Mouse (Mus musculus): ENCODE measurements around the gene Cul5. TPM values are rescaled to one million over a fixed set of nuclear protein-coding genes. Genes with fewer than 3 reads are reported as not detected.
A peak's percentile ranks its signal among the peaks of the same experiment; 100 is the strongest.

Gene Cul5
- 62.7 and 67.6 TPM in 2 replicates for total RNA-seq (2017)

DNA sequence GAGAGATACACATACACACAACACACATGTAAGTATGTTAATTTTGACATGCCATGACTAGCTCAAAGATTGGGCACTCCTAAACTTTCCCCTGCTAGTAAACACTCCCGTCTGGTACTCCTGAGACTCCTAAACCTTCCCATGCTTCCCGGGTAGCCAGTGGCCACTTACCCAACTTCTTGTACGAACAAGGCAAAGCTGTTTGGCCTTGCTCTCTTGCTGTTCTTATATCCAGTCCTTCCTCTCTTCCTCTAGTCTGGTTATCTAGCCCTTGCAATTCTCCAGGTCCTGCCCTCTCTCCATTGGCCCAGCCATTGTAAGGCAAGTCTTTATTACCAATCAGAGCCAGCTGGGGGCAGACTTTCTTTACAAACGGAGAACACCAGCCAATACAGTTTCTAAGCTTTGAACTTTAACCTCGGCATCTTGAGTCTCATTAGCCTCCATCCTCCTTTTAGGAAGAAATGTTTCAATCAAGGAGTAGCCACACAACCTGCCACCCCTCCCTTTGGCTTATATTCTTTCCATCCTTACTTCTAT, at the start of gene Cul5:
TSS of gene Cul5 (minus strand) at position 335 of the 540 bp plus-strand sequence.
- ATAC-seq (replicated peaks; ENCODE audit: low read depth, poor library complexity, severe bottlenecking): peak; percentile 71

DNA sequence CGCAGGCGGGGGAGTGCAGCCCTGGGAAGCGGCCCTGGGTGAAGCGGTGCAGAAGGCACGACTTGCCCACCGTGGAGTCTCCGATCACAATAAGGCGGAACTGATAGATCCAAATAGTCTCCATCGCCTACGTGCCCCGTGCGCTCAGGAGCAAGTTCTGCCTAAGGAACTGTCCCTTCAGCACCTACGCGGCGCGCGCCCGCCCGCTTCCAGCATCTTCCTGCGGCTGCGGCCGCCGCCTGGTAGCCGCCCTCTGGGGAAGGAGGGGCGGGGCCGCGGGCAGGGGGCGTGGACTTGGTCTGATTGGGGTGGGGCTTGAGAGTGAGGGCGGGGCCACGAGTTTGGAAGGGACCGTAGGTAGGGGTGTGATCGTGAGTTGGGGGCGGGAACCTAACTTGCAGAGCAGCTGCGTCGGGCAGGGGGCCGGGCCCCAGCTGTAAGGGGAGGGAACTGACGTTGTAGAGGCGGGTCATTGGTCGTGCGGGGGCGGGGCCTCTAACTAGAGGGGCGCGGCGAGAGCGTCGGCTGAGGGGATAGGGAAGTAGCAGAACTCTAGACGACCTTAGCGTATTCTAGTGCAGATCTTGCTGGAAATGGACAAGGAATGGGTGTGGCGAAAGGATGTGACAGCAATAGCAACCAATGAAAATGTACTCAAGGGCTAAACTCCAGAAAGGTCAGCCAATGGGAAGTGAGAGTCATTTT, 36.3 kb upstream of the Cul5 start, which contains the start of gene Rab39:
TSS of gene Rab39 (minus strand) at position 241 of the 705 bp plus-strand sequence.
- peak; percentile 94 for ATAC-seq (replicated peaks; ENCODE audit: low read depth, poor library complexity, severe bottlenecking)

DNA sequence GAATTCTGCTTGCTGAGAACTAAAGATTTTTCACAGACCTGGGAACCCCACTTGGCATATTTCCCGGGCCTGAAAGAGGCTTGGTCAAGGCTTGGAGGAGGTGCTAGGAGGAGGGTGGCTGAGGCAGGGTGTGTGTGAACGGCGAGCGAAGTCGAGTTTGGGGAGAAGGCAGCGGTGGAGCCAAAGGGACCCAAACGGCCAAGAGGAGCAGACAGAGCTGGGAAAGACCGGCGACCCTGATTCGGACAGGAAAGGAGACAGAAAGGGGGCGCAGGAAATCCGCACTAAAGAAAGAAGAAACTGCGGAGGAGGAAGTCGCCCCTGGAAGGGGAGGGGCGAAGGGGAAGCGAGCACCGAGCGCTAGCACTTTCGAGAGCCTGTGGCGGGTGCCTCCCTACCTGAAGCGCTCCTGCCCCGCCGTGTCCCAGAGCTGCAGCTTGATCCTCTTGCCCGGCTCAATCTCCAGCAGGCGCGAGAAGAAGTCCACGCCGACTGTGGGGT, 35.7 kb upstream of the Cul5 start:
- peak; percentile 19 for ATAC-seq (replicated peaks; ENCODE audit: low read depth, poor library complexity, severe bottlenecking)

DNA sequence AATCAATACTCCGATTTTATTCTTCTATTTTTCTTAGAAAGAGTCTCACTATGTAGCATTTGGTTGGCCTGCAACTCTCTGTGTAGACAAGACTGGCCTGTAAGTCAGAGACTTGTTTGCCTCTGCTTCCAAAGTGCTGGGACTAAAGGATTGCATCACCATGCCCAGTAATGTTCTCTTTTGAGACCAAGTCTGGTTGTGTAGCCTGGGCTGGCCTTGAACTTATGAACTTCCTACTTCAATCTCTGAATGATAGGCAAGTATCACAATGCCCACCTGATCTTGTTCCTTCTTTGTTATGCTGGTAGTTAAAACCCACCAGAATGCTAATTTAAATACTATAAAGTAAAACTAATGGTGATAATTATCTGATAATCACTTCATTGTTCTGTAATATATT, 33.2 kb upstream of the Cul5 start:
- ATAC-seq (replicated peaks; ENCODE audit: low read depth, poor library complexity, severe bottlenecking): no peak

DNA sequence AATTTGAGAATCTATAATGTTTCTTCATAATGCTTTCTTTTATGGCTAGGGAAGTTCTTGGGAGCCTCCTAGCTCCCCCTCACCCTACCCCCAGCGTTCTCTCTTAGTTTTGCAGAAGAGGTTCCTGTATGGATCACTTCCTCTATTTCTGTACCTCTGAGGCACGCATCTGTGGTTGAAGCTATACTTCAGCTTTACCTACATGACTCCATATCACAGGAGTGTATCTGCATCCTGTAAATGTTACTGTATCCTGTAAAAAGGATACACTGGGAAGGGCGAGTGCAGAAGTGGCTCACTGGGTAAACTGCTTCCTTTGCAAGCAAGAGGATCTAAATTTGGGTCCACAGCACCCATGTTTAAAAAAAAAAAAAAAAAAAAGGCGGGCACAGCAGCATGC, 30.7 kb upstream of the Cul5 start:
- peak; percentile 84 for ATAC-seq (replicated peaks; ENCODE audit: low read depth, poor library complexity, severe bottlenecking)

DNA sequence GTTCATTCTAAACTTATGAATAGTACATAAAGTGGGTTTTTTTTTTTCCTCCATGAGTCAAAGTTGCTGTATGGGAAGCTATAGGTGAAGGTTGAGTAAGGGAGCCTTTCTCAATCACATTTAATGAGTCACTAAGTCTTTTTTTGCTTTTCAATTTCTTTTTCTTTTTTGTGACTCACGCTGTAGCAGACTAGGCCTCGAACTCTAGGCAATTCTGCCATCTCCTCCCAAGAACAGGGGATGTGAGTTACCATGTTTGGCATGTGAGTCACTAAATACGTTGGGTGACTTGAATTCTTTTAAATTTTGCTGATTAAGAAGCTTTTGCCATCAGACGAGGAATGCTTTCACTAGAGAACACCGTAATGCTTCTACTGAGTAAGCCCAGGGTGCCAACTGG, 26.0 kb upstream of the Cul5 start:
- ATAC-seq (replicated peaks; ENCODE audit: low read depth, poor library complexity, severe bottlenecking): no peak

DNA sequence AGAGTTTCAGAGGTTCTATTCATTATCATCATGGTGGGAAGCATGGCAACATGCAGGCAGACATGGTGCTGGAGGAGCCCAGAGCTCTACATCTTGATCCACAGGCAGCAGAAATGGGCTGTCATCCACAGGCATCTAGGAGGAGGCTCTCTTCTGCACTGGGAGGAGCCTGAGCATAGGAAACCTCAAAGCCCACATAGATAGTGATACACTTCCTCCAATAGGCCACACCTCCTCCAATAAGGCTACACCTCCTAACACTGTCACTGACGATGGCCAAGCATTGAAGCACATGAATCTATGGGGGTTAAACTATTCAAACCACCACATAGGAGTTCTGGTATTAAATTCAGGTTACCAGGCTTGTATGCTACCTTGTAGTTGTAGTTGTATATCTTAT, 23.9 kb upstream of the Cul5 start:
- ATAC-seq (replicated peaks; ENCODE audit: low read depth, poor library complexity, severe bottlenecking): peak; percentile 100

DNA sequence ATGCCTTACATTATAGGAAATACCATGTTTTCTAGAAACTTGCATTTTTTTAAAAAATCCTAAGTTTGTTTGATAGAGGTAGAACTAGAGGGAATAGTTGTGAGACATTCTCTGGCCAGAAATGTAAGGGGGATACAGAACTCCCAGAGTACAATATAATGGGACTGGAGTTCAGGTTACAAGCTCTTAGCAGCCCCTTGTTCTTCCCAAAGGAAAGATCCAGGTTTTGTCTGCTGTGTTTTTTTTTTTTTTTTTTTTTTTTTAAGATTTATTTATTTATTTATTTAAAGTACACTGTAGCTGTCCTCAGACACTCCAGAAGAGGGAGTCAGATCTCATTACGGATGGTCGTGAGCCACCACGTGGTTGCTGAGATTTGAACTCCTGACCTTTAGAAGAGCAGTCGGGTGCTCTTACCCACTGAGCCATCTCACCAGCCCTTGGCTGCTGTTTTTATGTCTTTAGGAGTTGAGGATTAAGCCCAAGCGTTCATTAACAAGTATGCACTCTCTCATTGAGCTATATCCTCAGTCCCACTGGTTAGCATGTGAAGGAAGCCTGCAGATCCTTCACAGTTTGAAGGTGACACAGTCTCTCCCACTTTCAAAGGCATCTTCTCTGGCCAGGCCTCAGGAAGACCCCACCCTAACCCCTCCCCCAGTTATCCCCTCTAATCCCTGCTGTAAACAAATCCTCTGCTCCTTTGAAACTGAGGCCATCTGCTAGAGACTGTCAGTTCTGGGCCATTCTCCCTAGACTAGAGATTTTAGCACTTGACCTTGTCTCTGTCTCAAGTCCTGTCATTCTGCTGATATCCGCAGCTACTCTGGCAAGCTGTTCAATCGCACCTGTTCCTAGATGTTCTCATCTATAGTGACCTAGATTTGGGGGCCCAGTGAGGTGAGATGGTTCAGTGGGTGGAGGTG, 22.2 kb upstream of the Cul5 start:
- ATAC-seq (replicated peaks; ENCODE audit: low read depth, poor library complexity, severe bottlenecking): no peak

DNA sequence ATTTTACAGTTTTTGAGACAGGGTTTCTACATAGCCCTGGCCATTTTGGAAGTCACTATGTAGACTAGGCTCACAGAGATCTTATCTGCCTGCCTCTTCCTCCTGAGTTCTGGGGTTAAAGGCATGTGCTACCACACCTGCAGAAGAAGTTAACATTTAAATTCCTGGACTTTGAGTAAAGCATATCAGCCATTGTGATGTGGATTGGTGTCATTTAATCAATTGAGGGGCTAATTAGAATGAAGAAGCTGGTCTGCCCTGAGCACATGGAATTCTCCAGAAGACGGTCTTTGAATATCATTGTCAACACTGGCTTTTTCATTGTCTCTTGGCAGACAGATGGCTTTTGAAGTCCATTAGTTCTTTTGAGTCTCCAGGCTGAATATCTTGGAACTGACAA, 11.0 kb upstream of the Cul5 start:
- ATAC-seq (replicated peaks; ENCODE audit: low read depth, poor library complexity, severe bottlenecking): no peak

DNA sequence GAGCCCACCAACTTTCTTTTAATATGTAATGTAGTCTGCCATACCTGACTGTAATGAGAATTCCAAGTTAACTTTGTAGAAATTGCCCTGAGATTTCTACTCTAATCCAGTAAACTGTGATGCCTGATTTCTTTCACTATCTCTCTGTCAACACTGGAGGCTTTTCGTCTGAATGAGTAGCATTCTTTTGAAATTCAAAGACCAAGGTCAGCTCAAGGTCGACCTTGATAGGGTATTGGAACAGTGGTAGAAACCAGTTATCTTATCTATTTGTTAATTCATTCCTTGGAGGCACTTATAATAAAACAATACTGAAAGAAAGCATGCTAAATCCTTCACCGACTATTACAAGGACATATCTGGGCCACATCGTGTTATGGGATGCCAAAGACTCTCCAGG, 7.1 kb upstream of the Cul5 start:
- no peak for ATAC-seq (replicated peaks; ENCODE audit: low read depth, poor library complexity, severe bottlenecking)

DNA sequence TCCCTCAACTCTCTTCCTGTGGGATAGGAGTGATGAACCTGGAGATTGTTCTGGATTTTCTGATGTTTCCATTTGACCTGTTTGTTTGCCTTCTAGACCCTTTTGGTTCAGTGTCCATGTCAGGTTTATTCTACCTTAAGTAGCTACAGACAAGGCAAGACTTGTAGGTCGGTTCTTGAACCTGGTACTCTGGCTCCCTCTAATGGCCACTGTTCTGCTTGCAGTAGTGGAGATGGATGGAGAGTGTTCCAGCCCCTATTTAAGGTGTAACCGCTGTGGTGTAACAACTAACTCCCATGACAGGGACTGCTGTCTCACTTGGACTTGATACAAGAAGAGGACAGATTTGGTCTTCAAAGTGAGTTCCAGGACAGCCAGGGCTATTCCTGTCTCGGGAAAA, 3.8 kb upstream of the Cul5 start:
- ATAC-seq (replicated peaks; ENCODE audit: low read depth, poor library complexity, severe bottlenecking): peak; percentile 94

DNA sequence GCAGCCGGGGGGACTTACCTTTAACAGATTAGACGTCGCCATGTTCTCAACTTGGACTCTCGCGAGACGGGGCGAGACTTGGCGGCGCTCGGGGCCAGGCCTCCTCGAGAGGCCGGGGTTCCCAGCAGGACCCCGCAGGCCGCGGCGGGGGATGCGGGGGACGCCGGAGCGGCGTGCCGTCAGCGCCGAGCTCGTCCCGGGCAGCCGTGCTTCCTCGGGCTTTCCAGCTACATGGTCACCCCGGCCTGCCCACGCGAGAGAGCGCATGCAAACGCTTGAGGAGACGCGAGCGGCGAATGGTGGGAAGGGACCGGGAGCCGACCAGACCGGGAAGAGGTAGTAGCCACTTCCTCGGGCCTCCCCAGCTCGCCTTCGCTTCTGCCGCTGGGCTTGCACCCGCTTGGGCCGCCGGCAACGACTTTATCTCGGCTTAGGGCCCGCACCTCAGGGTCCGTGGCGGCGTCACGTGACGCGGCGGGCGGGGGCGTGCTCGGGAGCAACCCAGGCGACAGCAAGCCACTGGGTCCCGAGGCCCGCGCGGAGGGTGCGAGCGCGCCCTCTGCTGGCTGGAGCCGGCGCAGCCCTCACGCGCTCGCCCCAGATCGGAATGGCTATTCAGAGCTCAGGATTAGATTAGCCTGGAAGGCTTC, 2.7 kb downstream of the Cul5 start:
- ATAC-seq (replicated peaks; ENCODE audit: low read depth, poor library complexity, severe bottlenecking): peak; percentile 87

DNA sequence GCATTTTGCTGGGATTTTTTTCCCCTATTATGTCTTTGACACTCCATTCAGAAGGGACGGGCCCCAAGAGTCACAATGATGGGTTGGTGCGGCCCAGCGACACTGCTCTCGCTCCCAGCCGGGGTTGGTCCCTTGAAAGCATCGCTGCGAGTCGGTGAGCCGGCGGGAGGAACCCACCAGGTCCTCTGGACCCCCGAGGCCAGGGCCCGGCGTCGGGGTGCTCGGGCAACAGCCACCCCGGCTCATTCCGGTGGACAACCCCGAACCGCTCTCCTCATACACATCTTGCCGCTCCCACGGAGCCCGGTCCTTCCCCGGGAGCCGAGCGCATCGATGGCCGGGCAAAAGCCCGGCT, 3.2 kb downstream of the Cul5 start:
- ATAC-seq (replicated peaks; ENCODE audit: low read depth, poor library complexity, severe bottlenecking): no peak

DNA sequence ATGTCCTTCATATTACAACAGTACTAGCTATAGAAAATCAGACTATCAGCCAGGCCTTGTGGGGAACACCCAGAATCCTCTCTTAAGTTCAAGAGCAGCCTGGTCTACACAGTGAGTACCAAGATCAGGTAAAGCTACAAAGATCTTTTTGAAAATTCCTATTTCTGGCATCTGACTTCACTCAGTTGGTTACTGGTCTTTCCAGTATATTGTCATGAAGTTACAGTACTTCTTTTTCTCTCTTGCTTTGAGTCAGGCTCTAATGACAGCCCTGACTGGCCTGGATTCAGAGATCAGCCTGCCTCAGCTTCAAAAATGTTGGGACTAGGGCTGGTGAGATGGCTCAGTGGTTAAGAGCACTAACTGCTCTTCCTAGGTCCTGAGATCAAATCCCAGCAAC, 4.4 kb downstream of the Cul5 start:
- ATAC-seq (replicated peaks; ENCODE audit: low read depth, poor library complexity, severe bottlenecking): no peak

DNA sequence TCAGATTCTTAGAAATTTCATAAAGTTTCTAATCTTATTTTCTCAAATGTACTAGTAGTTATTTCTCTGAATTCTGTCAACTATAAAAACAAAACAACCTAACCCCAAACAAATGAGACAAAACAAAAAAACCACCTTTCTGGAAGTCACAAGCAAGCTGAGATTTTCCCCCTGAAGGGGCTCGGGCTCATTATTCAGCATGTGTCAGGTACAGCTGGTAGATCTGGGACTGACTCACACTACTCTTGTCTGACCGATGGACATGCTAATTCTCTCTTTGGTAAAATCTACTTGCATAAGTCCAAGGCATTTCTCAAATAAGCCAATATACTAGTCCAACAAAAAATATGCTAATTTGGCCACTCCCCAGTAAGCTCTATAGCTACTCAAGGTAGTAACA, 5.0 kb downstream of the Cul5 start:
- ATAC-seq (replicated peaks; ENCODE audit: low read depth, poor library complexity, severe bottlenecking): no peak

DNA sequence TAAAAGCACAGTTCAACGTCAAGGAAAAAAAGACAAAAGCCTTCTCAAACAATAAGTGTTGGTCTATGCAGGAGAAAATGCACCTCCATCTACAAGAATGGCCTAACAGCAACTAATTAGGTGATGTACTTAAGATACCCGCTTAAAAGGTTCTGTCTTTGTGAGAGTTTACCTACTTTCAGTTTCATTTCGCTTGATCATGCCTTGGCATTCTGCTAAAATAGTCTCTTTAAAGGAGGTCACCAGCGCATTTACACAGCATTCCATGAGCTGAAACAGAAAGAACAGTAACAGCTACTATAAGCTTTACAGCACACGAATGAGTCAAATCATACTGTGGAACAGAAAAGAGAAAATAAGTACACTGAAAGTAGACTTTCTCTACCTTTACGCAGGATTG, 35.0 kb downstream of the Cul5 start:
- no peak for ATAC-seq (replicated peaks; ENCODE audit: low read depth, poor library complexity, severe bottlenecking)

DNA sequence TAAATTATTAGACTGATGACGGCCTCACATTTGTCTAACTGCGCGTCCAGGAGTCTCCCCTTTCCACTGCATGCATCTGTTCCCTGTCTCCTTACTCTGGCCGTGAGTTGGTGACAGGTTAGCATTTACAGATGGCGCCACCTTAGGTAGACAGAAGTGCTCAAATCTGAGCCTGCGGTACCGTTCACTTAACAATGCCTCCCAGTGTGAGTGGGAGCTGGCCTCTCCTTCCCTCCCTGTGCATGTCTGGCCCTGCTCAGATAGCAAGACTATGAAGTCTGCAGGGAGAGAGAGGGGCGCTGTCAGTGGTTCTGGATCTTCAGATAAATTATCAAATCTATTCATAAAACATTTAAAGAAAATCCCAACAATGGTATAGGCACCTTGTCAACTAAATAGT, 54.6 kb downstream of the Cul5 start:
- ATAC-seq (replicated peaks; ENCODE audit: low read depth, poor library complexity, severe bottlenecking): no peak

DNA sequence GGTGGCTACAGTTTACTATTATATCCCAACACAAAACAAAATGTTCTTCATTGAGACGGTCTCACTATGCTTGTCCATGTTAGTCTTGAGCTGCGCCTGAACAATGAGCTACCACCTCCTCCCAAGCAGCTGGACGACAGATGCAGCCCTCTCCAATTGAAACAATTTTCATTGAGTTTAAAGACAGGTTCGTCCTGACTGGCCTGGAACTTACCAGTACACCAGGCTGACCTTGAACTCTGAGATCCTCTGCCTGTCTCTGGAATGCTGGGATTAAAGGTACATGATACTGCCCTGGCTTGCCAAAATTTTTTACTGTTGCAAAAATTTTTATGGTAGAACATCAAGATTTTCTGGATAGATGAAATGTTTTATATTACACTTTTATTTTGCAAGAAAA, 55.5 kb downstream of the Cul5 start:
- ATAC-seq (replicated peaks; ENCODE audit: low read depth, poor library complexity, severe bottlenecking): no peak

DNA sequence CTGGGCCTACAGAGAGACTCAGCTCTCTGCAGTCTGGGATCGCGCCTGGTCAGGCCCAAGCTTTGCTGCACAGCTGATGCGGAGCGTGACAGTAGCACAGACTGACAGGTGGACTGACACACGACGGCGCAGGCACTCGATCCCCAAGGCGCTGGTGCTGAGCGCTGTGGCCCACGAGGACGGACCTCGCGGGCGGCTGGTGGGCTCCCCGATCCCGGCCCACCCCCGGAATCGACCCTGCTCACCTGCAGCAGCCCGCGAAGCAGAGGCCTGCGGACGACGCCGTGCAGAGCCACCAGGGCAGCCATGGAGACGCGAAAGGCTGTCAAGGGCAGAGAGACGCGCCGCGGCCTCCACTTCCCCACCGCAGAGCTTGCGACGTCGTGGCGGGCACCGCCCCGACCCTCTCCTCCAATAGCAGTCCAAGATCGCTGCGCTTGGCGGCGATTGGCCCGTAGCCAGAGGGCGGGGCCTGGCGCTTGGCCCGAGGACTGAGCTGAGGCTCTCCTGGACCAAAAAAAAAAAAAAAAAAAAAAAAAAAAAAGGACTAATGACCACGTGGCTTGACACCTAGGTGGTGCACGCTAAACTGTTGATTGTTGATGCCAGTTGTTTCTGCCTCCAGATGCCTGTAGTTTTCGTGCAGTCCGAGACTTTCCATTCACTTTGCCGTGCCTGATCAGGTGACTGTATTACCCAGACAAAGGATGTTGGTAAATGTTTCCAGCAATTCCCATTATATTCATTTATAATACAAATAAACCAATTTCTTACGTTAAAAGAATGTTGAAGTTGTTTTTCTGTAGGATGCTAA, 59.6 kb downstream of the Cul5 start, which contains the start of gene Acat1:
TSS of gene Acat1 (minus strand) at position 415 of the 814 bp plus-strand sequence.
- peak; percentile 99 for ATAC-seq (replicated peaks; ENCODE audit: low read depth, poor library complexity, severe bottlenecking)
